Mouse (Mus musculus) liver, adult 2 months (tissue): ENCODE data around the gene Olfr145. TPM values are rescaled to one million over a fixed set of nuclear protein-coding genes. Genes with fewer than 3 reads are reported as not detected.

Source experiments
- DNase-seq: peaks from one replicate; pipeline ENCODE4 v3.0.0-alpha.2; 2011; ENCODE audit warnings: low read depth, low spot score; ENCODE audit errors: extremely low read depth
- H3K27ac ChIP-seq: fragments of 200-500 bp; replicated peaks from 2 replicates; pipeline ENCODE4 v1.5.1; 2012; ENCODE audit warnings: low read depth, mild to moderate bottlenecking, control low read depth, inconsistent platforms, low read length; ENCODE audit not compliant: insufficient read depth
- H3K27me3 ChIP-seq: fragments of 200-500 bp; 2 replicates; pipeline ENCODE4 v1.6.1; 2012; ENCODE audit warnings: mild to moderate bottlenecking, moderate library complexity, low read length, inconsistent platforms; ENCODE audit not compliant: control insufficient read depth, insufficient read depth
- H3K36me3 ChIP-seq: fragments of 200-500 bp; 2 replicates; pipeline ENCODE4 v1.6.1; 2012; ENCODE audit warnings: low read length, inconsistent platforms; ENCODE audit not compliant: control insufficient read depth, insufficient read depth
- H3K4me1 ChIP-seq: fragments of 200-500 bp; 2 replicates; pipeline ENCODE4 v1.6.1; 2011; ENCODE audit warnings: low read length; ENCODE audit not compliant: control insufficient read depth, insufficient read depth
- H3K4me3 ChIP-seq: fragments of 200-500 bp; 2 replicates; pipeline ENCODE4 v1.5.1; 2011; ENCODE audit warnings: low read depth, mild to moderate bottlenecking, control low read depth, low read length, moderate library complexity; ENCODE audit not compliant: insufficient read depth
- H3K79me2 ChIP-seq: fragments of 200-500 bp; 2 replicates; pipeline ENCODE4 v1.6.1; 2012; ENCODE audit warnings: inconsistent platforms, mild to moderate bottlenecking, low read length, moderate library complexity; ENCODE audit not compliant: control insufficient read depth, insufficient read depth
- H3K9ac ChIP-seq: fragments of 200-500 bp; 2 replicates; pipeline ENCODE4 v1.6.1; 2012; ENCODE audit warnings: low read depth, mild to moderate bottlenecking, control low read depth, inconsistent platforms, low read length
- CTCF ChIP-seq: fragments of 200-500 bp; IDR thresholded peaks from 2 replicates; pipeline ENCODE4 v1.5.1; 2011; ENCODE audit warnings: low read depth, low read length, control low read depth
- POLR2A ChIP-seq: fragments of 200-500 bp; IDR thresholded peaks from 2 replicates; pipeline ENCODE4 v1.6.1; 2011; ENCODE audit warnings: low read length, control low read depth; ENCODE audit not compliant: insufficient read depth; ENCODE audit errors: extremely low read depth
- WGBS: fragments of 180-500 bp; shearing (Covaris S2); methylation state at CpG from one replicate; pipeline ENCODE4 v1.1.7; 2018; 5-methylcytosine and 5-hydroxymethylcytosine counted together
- polyA plus RNA-seq: library from polyadenylated mRNA; depleted of rRNA; stranded (reverse); fragments of >200 nt; gene quantifications from 2 replicates; pipeline ENCODE4 v1.2.3, GENCODE M21; 2012; rRNA removed
- total RNA-seq: library from RNA; depleted of rRNA; stranded (reverse); fragments of >200 nt; gene quantifications from 2 replicates; pipeline ENCODE4 v1.2.3, GENCODE M21; 2014; rRNA removed

Gene Olfr145
- total RNA-seq (not detected in 2 replicates), polyA plus RNA-seq (not detected in 2 replicates)

DNA sequence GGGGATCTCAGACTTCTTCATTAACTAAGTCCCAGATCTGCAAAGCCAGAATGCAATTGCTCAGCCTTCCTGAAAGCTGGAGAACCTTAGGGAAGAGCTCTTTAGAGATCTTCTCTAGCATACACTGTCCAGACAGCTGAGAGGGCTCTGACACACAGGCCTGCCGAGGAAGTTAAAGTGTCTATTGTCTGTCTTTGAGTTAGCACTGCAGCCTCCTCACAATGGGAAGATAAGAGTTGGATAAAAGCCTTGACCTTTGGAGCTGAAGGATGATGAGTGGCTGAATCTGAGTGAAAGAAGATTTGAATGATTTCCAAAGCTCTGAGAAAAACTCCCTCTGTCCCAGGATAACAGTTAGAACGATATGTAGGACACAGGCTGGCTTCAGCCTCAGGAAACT is at the start of gene Olfr145:
TSS of gene Olfr145 (plus strand) at position 64 of the 400 bp plus-strand sequence.
- no peak for DNase-seq
- 36% methylated on average over 2 of the region's 2 CpGs for WGBS

DNA sequence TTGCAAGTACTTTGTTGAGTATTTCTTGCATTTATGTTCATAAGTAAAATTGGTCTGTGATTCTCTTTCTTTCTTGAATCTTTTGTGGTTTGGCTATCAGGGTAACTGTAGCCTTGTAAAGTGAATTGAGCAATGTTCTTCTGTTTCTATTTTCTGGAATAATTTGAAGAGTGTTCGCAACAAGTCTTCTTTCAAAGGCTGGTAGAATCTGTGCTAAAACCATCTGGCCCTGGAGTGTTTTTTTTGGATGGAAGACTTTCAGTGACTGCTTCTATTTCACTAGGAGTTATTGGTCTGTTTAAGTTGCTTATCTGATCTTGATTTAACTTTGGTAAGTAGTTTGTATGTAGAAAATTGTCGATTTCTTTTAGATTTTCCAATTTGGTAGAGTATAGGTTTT is 47.3 kb upstream of the Olfr145 start:
- TF ChIP-seq POLR2A (no peak), CTCF (no peak)

More for the DNA sequence above, at the start of gene Olfr145:
- H3K36me3 ChIP-seq, result no peaks in the 10 kb centered on the region
- no peak within 1 kb of the TSS for H3K27ac ChIP-seq
- H3K4me3 ChIP-seq, result no peak within 1 kb of the TSS
- TF ChIP-seq CTCF (no peak), POLR2A (no peak)
- no peaks in the 10 kb centered on the region for H3K27me3 ChIP-seq
- no peaks in the 10 kb centered on the region for H3K4me1 ChIP-seq
- no peak within 1 kb of the TSS for H3K9ac ChIP-seq
- no peaks in the 10 kb centered on the region for H3K79me2 ChIP-seq

GRCm38 (mm10) chr9:37853969-37854368 is 42.6 kb upstream of the Olfr145 start, which contains the start of gene Olfr877:
Gene Olfr877, plus strand, starts transcription at chr9:37854269.
- Histone ChIP-seq H3K27me3 (no peaks in the 10 kb centered on the region), H3K27ac (no peak within 1 kb of the TSS), H3K4me1 (no peaks in the 10 kb centered on the region), H3K4me3 (no peak within 1 kb of the TSS), H3K9ac (no peak within 1 kb of the TSS), H3K79me2 (no peaks in the 10 kb centered on the region), H3K36me3 (no peaks in the 10 kb centered on the region)
- DNase-seq, result no peak
- no peak for TF ChIP-seq POLR2A
- TF ChIP-seq CTCF, result no peak
- WGBS, result 77% methylated on average over 4 of the region's 4 CpGs

More for the DNA sequence above, 47.3 kb upstream of the Olfr145 start:
- Histone ChIP-seq H3K4me3 (no peak overlapping the region), H3K27ac (no peak overlapping the region), H3K9ac (no peak overlapping the region), H3K79me2 (no peaks in the 10 kb centered on the region), H3K4me1 (no peaks in the 10 kb centered on the region), H3K27me3 (no peaks in the 10 kb centered on the region), H3K36me3 (no peaks in the 10 kb centered on the region)
- DNase-seq, result no peak
- WGBS, result 74% methylated on average over 2 of the region's 2 CpGs

GRCm38 (mm10) chr9:37863325-37863724 is 33.2 kb upstream of the Olfr145 start:
- WGBS, result 71% methylated on average over 1 of the region's 1 CpGs
- no peak overlapping the region for H3K27ac ChIP-seq
- no peaks in the 10 kb centered on the region for H3K27me3 ChIP-seq
- no peak overlapping the region for H3K4me3 ChIP-seq
- no peaks in the 10 kb centered on the region for H3K79me2 ChIP-seq
- H3K36me3 ChIP-seq, result no peaks in the 10 kb centered on the region
- DNase-seq, result no peak
- no peak for TF ChIP-seq POLR2A
- no peak for TF ChIP-seq CTCF
- no peaks in the 10 kb centered on the region for H3K4me1 ChIP-seq
- no peak overlapping the region for H3K9ac ChIP-seq

GRCm38 (mm10) chr9:37870246-37870645 is 26.3 kb upstream of the Olfr145 start:
- H3K4me3 ChIP-seq, result no peak overlapping the region
- H3K36me3 ChIP-seq, result no peaks in the 10 kb centered on the region
- H3K27ac ChIP-seq, result no peak overlapping the region
- no peaks in the 10 kb centered on the region for H3K79me2 ChIP-seq
- TF ChIP-seq CTCF, result no peak
- no peak for TF ChIP-seq POLR2A
- no peak overlapping the region for H3K9ac ChIP-seq
- H3K4me1 ChIP-seq, result no peaks in the 10 kb centered on the region
- 50% methylated on average over 1 of the region's 1 CpGs for WGBS
- DNase-seq, result no peak
- no peaks in the 10 kb centered on the region for H3K27me3 ChIP-seq

- 76% methylated on average over 1 of the region's 1 CpGs for WGBS
- no peak for TF ChIP-seq POLR2A
- TF ChIP-seq CTCF, result no peak
- H3K4me3 ChIP-seq, result no peak overlapping the region
Measured at GRCm38 (mm10) chr9:37871097-37871496, 25.4 kb upstream of the Olfr145 start.

More at GRCm38 (mm10) chr9:37871097-37871496, 25.4 kb upstream of the Olfr145 start:
- no peaks in the 10 kb centered on the region for H3K27me3 ChIP-seq
- no peak overlapping the region for H3K9ac ChIP-seq
- H3K79me2 ChIP-seq, result no peaks in the 10 kb centered on the region
- DNase-seq, result no peak
- H3K36me3 ChIP-seq, result no peaks in the 10 kb centered on the region
- H3K27ac ChIP-seq, result no peak overlapping the region
- no peaks in the 10 kb centered on the region for H3K4me1 ChIP-seq
